Mouse (Mus musculus) gastrocnemius, postnatal 10 days (tissue): ENCODE measurements around the gene Bbs9. TPM values are rescaled to one million over a fixed set of nuclear protein-coding genes. Genes with fewer than 3 reads are reported as not detected.
A peak's percentile ranks its signal among the peaks of the same experiment; 100 is the strongest.

Experiments used
- DNase-seq: peaks from one replicate; pipeline ENCODE4 v3.0.0; 2021; ENCODE audit warnings: mixed read lengths
- total RNA-seq, 2 experiments: library from RNA; stranded (reverse); gene quantifications; 2 replicates each; pipeline ENCODE4 v1.2.3; 2021

Gene Bbs9
- total RNA-seq, 2 experiments from 2014 or later = 9.6 to 11.3 TPM

DNA sequence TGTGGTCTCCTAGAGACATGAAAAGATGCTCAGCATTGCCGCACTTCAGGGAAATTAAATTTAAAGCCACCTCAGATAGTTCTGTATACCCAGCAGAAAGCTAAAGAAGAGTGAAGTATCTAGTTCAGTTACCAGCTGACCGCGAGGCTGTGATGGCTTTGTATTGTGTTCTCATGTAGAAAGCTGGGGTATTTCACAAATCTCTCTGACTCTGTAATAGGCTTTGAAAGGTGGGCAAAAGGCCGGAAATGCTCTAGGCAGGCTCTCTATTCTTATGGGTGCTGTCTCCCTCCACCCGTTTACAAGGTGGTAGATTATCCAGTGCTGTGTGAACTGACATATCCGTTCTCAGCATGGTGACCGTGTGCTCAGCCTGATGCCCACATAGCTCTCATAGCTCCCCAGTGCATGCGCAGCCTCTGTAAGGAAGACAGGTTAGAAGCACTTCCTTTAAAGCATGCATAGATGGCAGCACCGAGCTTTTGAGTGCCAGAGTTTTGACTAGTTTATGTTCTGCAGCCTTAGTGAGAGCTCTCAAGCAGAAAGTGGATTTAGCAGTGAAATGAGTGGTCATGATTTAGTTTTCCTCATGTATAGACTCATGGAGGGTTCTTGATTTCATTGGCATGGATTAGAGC lies 57.4 kb downstream of the Bbs9 start:
- DNase-seq = peak; percentile 12

DNA sequence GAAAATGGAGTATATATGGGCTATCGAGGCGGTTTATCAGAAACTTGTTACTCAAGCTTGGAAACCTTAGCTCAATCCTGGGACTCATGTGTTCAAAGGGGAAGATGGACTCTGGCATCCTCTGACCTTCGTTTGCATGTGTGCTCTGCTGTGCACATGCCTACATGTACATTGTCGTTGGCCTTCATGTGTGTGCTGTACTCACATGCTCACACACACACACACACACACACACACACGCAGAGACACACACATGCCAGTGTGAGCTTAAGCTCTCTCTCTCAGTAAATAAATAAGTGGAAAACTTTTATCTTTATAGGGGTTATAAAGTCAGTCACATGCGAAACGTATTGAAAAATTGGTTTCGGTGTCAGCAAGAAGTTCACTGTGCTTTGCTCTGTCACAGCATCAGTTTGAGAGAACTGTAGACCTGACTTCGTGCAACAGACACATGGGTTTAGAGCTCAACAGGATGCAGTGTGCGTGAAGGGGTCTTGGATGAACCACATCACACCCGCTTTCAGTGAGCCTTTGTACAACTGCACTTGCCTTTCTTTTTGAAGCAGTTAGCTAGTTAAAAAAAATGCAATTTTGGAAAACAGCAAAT lies 62.4 kb downstream of the Bbs9 start:
- DNase-seq = no peak

DNA sequence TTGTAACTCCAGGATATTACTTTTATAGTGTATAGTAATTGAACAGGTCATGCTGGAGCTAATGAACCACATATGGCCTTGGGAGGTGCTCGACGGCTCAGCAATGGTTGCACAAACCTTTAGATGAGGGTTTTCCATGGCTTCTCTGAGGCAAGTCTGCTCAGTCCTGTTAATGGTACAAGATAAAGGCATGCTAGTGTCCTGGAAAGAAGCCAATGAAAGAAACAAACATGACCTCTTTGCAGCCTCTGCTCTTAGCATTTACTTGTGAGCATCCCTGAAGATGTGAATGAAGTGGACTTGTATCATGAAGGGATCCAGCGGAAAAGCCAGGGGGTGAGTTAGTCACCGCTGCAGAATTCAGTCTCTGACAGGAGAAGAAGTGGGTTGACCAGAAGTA lies 64.0 kb downstream of the Bbs9 start:
- DNase-seq = no peak

DNA sequence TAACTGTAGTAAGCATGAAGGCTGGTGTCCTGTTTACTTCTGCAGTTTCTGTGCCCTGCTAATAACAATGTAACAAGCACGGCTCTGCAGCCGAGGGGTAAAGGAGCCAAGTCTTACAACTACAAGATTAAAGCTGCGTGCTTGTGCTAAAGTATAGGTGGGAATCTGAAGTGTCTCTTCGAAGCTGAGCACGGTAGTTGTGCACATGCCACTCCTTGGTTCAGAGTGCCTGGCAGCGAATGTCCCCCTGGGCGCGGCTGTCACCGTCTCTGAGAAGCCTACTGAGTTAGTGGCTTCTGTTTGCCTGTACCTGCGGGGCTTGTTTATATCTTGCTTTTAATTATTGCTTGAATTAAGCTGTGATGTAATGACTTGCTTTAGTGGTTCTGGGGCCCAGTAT lies 65.6 kb downstream of the Bbs9 start:
- no peak for DNase-seq

DNA sequence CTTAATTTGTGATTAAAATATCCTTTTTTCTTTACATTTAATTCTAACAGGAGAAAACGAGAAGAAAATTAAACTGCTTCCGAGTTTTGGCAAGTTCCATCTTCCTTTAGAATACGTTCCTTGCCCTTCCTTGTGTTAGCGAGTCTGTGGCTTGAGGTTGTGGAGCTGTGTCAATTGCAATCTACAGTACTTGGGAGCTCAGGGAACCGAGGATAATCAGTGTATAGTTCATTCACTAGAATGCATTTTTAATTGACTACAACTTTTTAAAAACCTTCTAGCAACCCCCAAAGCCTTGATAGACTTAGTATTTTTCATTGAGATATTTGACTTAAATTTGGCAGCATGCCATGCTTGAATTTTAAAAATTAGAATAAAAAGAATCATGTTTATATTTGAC lies 68.0 kb downstream of the Bbs9 start:
- DNase-seq = no peak

DNA sequence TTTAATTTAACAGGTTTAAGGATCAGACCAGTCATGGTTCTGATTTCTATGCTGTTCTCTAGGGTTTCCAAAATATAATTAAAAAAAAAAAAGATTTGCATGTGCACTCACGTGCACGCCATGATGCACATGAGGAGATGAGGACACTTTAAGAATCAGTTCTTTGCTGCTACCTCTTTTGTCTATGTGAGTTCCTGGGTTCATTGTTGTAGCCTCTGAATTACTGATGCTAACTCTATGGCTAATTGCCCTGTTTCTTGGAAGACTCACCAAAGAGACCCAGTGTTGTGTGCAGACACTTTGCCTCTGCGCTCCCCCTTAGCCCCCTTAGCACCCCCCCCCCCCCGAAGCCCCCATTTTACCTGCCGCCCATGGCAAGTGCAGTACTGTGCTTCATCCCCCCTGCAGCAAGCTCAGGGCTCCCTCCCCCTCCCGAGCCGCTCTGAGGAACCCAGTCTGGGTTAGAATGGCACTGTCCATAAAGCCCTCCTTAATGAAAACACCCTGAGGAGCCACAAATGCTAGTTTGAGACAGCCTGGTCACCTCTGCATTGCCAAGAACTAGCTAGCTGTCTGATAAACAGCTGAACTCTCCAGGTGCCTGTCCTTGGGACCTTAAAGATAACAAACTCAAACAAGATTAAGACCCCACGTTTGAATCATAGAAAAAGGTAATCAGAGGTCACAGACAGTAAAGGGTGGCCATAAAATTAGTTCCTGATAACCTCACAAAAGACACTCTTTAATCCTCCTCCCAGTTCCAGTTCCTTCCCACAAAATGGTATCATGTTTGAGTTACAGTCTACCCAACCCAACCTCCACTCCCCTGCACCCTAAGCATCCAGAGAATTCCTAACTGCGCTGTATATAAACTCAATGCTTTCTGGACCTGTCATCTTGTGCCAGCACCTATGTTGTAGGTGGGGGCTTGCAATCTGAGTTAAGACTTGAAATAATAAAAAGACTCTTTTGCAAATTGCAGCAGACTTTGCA lies 69.1 kb downstream of the Bbs9 start:
- no peak for DNase-seq

DNA sequence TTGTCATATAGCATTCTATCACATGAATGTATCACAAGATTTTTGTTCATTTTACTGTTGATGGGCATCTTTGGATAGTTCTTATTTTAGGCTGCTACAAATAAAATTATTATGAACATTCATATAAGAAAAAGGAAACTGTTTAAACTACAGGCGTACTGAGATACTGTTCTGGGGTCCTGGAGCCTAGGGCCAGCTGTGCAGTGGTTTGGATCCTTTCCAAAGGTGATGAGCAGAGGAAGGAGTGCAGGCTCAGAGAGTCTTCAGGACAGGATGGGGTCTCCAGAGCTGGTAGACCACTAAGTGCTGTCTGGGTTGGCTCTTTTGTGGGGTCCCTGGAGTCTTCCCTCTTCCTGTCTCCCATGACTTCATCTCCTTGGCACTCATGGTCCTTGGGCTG lies 75.8 kb downstream of the Bbs9 start:
- no peak for DNase-seq

DNA sequence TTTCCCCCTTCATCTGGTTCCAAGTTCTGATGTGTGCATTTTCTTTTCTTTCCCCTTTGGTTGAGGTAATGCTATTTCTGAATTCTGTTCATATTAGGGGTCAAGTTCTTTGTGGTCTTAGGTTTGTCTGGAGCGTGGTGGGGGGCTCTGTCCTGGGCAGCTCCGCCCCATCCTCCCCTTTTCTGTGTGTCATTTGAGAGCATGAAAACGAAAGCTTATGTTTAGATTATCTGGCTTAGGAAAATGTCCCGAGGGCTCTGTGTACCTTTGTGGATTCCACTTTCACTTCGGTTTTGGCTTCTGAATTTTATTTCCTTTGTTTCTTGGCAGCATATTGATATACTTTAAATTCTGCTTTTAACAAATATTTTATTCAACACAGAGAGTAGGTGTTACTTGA lies 80.6 kb downstream of the Bbs9 start:
- no peak for DNase-seq

DNA sequence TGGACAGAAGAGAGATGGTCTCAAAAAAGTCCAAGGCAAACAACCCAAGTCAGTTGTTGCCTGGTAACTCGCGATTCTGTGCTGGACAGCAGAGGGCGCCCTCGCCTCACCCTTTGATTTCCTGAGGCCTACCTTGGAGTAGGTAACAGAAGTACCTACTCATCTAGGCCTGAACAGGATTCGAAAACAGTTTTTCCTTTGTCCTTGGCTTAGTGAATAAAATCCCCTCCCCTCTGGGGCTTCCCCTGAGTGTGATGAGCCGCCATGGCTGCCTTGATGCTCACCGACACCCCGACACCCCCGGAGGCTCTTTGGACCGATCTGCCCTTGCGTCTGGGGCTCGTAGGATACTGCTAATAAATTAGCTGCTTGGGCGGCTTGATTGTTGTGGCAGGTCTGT lies 82.0 kb downstream of the Bbs9 start:
- DNase-seq = peak; percentile 74

DNA sequence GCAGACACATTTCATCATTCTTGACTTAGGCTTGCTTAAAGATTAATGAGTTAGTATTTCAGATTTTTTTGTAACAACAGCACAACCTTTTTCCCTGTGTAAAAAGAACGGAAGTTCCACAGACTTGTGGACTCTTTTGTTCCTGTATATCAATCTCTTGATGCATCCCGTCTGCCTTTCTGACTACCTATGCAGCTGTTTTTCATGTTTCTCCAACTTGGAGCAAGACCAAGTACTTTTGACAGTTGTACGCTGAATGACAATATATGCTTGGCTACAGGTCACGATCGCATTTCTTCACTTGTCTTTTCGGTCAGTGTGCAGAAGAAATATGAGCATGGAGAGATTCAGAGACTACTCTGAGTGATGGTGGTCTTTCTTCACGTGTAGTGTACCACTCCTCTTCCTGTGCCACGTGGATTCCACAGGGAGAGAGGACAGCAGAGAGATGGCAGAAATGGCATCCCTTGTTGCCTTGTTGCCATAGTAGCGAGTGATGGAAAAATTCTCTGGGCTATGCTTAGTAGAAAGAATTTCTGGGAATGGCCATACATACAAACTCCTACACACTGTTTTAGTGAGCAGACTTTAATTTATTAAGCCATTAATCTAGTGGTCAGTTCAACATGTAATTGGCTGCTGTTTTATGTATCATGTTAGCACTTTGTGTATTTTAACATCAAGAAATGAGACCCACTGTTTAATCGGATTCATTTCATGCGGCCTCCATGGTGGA lies 88.3 kb downstream of the Bbs9 start:
- DNase-seq = no peak

DNA sequence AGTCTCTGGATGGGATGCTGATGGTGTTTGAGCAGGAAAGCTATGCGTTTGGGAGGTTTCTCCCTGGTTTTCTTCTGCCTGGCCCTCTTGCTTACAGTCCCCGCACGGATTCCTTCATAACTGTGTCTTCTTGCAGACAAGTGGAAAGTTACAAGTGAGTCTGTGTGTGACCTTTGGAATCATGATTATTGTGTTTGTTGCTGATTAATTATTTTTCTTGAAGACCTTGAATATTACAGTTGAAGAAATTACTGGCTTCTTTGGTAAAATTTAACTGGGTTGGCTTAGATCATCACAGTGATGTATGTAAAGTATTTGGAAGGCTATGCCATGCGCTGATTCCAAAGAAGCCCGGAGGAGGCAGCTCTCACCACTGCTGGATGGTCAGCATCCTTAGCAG lies 92.2 kb downstream of the Bbs9 start:
- no peak for DNase-seq

DNA sequence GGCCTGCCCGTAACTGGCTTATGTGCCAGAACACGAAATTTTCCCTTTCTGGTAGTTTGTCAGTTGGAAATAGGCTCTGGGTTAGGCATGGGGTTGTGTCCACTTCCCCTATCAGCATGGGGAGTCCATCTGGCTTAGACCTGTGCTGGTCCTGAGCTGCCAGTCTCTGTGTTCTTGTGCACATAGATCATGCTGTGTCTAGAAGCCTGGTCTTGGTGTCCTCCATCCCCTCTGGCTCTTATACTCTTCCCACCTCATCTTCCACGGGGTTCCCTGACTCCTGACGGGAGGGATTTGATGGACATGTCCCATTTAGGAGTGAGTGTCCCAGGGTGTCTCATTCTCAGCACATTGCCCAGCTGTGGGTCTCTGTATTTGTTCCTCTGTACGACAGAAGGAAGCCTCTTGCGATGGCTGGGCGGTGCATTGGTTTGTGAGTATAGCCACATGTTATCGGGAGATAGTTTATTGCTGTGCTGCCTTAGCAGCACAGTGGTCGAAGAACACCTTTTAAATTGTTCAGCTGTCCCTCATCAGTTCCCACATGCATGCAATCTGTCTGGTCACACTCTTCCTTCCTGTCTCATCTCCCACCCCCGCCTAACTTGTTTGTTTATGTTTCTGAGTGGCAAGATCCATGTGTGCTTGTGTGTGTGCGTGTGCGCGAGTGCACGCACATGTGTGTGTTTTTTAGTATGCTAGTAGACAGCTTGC lies 101.1 kb downstream of the Bbs9 start:
- DNase-seq = no peak

DNA sequence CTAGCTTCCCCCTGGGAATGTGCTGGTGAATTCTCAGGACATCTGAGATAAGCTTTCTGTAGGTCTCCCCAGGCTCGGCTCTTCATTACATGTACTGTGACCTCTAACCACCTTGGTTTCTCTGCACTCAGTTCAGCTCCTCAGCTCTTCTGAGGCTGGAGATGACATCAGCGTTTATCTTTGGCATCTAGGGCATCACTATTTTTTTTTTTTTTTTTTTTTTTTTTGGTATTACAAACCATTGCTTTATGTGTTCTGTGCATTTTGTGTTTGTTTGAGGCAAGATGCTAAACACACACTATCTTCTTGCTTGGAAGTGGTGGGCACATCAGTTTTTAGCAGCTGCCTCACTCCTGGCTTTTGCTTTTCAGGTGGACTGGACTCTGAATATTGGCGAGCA lies 102.8 kb downstream of the Bbs9 start:
- DNase-seq = no peak

DNA sequence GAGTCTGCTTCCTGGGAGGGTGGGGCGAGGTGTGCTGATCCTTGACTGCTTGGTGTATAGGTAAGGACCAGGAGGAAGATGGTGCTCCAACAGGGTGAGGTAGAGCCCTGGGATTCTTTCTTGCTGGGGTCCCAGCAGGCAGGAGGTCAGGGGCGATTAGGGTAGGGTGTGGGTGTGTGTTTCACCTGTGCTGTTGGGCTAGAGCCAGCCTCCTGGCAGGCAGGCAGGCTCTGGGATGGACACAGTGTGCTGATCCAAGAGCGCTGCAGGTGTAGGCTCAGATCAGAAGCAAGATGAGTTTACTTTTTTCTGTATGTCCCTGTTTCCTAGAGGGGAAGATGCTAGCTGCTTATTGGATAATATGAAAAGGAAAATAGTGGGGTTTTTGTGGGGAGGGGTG lies 108.7 kb downstream of the Bbs9 start:
- no peak for DNase-seq

DNA sequence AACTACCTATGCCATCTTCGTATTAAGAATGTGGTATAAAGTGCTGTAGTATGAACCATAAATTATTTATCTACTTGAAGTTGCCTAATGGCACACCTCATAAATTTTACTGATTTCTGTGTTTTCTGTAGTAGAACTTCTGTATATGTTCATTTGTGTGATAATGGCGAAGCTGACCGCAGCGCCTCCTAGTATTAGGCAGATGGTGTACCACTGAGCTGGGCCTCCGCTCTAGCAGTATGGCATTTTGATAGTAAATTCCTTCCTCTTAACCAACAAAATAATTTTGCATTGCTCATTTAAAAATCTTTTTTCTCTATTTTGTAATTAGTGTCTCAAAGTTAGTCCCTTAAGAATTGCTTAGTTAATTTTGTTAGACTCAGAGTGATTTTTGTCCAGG lies 117.5 kb downstream of the Bbs9 start:
- no peak for DNase-seq

DNA sequence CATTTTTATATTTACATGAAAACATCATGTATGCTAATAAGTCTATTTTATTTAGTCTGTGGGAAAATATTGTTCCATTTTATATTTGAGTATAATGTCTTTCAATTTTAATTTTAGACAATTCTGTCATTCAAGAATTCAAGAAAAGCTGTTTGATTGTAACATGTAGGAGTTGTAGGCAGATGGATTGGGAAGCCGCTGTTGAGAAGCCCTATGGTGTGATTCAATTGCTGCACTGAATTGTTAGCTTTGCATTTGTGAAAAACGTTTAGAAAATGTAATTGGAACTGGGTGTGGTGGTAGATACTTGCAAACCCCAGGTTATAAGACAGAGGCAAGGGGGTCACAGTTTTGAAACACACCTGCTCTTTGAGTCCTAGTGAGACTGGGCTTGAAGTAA lies 121.1 kb downstream of the Bbs9 start:
- DNase-seq = no peak

DNA sequence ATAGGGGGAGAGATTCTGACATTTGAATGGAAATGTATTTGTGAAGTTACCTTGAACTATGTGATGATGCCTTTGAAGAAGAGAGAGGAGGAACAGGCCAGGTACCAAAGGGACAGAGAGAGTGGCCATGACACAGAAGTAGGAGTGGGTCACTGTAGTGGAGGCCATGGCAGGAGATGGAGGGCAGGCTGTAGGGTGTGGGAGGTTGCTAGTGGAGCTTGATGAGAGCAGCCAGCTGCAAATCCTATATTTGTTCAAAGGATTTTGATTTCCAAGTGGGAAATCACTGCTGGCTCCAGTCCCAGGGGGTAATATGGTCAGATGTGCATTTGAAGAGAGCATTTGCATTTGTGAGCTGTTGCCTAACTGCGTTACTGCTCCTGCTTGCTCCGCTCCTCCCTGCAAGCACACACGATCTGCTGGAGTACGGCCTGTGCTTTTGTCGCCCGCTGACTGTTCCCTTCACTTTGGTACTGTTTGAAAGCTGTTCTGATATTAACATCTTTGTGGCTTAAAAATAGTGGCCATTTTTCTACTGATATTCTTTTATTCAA lies 137.8 kb downstream of the Bbs9 start:
- DNase-seq = no peak

DNA sequence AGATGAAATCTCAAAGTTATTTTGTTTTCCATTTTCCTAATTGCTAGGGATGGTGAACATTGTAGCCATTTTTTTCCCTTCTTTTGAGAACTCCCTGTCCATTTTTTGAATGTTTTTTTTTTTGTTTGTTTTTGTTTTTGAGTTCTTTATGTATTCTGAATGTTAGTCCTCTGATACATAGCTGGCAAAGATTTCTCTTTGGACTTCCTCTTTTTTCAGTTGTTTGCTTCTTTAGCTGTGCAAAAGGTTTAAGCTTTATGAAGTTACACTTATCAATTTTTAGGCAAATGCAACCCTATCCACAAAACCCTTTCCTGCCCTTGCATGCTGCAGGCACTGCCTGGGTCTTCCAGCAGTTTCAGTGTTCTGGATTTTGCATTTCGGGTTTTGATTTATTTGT lies 143.7 kb downstream of the Bbs9 start:
- no peak for DNase-seq

DNA sequence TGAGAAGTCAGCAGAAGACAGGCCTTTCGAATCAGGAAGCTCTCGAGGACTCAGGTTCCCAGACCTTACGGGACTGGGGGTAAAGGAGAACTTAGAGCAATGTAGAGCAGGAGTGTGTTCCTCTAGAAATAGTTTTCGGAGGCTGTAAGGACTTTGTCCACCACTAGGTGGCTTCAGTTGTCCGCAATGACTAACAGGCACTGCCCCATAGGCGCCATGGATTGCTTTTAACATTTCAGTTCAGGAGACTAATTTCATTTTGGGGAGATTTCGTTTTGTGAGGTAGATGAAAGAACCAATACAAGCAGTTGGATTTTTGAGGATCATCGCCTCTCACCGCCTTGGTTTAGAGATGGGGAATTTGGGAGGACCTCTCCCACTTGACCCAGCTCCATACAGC lies 149.5 kb downstream of the Bbs9 start:
- DNase-seq = peak; percentile 36

DNA sequence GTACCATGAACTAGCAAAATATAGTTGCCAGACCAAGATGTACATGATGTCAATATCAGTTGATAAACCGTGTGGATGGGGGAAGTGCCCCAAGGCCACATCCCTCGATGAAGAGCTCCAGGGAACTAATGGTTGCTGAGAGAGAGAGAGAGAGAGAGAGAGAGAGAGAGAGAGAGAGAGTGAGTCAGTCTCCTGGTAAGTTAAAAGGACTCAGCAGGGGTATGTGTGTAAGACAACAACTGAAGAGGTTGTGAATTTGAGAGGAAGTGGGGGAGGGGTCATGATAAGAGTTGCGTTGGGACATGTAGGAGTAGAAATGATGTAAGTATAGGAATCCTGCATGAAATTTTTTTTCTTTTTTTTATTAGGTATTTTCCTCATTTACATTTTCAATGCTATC lies 150.5 kb downstream of the Bbs9 start:
- no peak for DNase-seq

DNA sequence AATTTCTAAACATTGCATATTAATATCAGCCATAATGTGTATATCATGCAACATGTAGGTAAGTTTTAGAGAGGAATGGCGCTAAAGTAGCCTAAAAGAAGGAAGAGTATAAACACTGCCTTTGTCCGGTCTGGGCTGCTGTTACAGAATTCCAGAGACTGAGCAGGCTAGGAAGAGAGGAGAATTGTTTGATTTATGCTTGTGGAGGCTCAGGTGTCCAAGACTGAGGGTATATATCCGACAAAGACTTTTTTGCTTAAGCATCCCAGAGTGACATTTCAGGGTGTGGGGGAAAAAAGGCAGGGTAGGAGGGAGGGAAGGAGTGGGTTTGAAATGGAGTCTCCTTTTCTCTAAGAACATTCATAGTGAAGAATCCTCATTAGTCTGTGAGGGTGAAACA lies 152.4 kb downstream of the Bbs9 start:
- no peak for DNase-seq
